Mouse (Mus musculus): ENCODE results near the gene Arhgap15. TPM values are rescaled to one million over a fixed set of nuclear protein-coding genes. Genes with fewer than 3 reads are reported as not detected.

The Arhgap15 gene
- polyA plus RNA-seq, 1 experiment from 2014 or later, result 1.0 TPM

DNA sequence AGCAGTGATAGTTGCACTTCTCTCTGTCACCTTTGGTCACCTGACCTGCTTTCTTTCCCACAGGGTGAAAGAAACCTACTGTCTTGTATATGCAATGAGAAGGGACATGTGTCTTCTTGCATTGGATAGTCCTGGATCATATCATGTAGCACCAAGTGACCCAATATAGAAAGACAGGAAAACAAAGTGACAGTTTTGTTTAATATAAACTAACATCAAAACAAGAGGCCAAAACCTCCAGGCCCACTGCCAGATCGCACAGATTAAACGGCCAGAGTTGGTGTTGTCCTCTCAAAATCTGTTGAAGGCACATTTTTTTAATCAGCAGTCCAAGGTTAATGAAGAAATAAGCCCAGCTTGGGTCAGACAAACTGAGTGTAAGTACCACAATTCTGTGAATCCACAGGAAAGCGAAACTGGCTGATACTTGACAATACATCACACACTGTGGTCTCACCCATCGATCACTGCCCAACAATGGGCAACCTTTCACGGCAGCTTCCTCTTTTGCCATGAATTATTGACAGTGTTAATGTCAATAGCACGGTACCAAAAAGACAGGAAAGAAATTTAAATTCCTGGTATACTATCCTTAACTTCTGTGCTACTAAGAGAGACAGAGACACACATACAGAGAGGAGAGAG lies 41.5 kb downstream of the Arhgap15 start:
- WGBS, result 78% methylated on average over 6 of the region's 6 CpGs
- Histone ChIP-seq H3K27me3 (replicated peaks; ENCODE audit: control insufficient read depth, insufficient read depth, low read length) (peaks cover 27% of the 10 kb centered on the region), H3K9me3 (replicated peaks; ENCODE audit: control insufficient read depth, low read length) (no peaks in the 10 kb centered on the region), H3K4me2 (ENCODE audit: low read length) (no peak overlapping the region), H3K27ac (ENCODE audit: low read depth, low read length) (no peak overlapping the region), H3K4me1 (ENCODE audit: control insufficient read depth, insufficient read depth, low read length) (0 out of 2 replicates have a peak, but pooled peaks cover 2% of the 10 kb centered on the region), H3K36me3 (ENCODE audit: control insufficient read depth, insufficient read depth, low read length) (no peaks in the 10 kb centered on the region), H3K9ac (ENCODE audit: low read length) (no peak overlapping the region), H3K4me3 (ENCODE audit: low read depth, low read length) (no peak overlapping the region)
- DNase-seq (ENCODE audit: low spot score) (no peak), ATAC-seq (no peak)

DNA sequence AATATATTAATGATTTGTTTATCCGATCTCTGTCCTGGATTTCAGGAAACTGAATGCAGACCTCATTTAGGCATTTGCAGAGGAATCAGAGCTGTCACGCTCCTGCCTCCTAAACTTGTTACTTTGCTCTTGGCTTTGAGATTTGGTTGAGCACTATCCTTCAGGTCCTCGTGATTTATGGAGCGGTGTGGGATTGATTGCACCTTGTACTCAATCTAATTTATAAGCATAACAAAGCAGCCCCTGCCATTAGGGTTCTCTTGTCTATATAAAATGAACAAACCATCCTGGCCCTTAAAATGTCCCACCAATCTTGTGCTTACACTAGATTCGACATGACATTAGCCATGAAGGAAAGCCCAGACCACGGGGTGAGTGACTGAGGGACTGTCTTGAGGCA lies 43.0 kb downstream of the Arhgap15 start:
- H3K9me3 ChIP-seq (replicated peaks; ENCODE audit: control insufficient read depth, low read length), result no peaks in the 10 kb centered on the region
- H3K27me3 ChIP-seq (replicated peaks; ENCODE audit: control insufficient read depth, insufficient read depth, low read length), result peaks cover 27% of the 10 kb centered on the region
- 0 out of 2 replicates have a peak, but pooled peaks cover 2% of the 10 kb centered on the region for H3K4me1 ChIP-seq (ENCODE audit: control insufficient read depth, insufficient read depth, low read length)
- DNase-seq (ENCODE audit: low spot score) (no peak), ATAC-seq (no peak)
- no peak overlapping the region for H3K4me3 ChIP-seq (ENCODE audit: low read depth, low read length)
- H3K4me2 ChIP-seq (ENCODE audit: low read length), result no peak overlapping the region
- WGBS, result 86% methylated on average over 6 of the region's 6 CpGs
- H3K27ac ChIP-seq (ENCODE audit: low read depth, low read length), result no peak overlapping the region
- H3K9ac ChIP-seq (ENCODE audit: low read length), result no peak overlapping the region
- H3K36me3 ChIP-seq (ENCODE audit: control insufficient read depth, insufficient read depth, low read length), result no peaks in the 10 kb centered on the region

DNA sequence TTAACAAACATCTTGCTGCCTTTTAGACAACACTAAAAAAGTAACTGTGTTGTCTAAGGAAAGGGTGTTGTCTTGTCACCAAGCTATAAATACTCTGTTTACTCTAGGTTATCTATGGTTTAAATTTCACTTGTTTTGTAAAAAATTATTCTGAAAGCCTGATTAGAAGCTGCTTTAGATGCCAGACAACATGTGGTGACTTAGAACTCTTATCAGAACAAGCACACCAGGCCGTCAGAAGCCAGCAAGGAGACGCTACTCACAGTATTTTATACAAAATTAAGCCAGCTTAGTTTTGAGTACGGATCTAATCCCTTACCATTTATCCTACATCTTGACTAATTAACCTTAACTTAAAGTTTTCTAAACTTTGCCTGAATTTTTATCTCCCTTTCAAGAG lies 44.5 kb downstream of the Arhgap15 start:
- Histone ChIP-seq H3K27me3 (replicated peaks; ENCODE audit: control insufficient read depth, insufficient read depth, low read length) (peaks cover 24% of the 10 kb centered on the region), H3K9me3 (replicated peaks; ENCODE audit: control insufficient read depth, low read length) (no peaks in the 10 kb centered on the region), H3K4me3 (ENCODE audit: low read depth, low read length) (no peak overlapping the region), H3K4me2 (ENCODE audit: low read length) (no peak overlapping the region), H3K27ac (ENCODE audit: low read depth, low read length) (no peak overlapping the region), H3K4me1 (ENCODE audit: control insufficient read depth, insufficient read depth, low read length) (no peaks in the 10 kb centered on the region), H3K9ac (ENCODE audit: low read length) (no peak overlapping the region), H3K36me3 (ENCODE audit: control insufficient read depth, insufficient read depth, low read length) (no peaks in the 10 kb centered on the region)
- WGBS, result 61% methylated on average over 3 of the region's 3 CpGs
- no peak for ATAC-seq
- no peak for DNase-seq (ENCODE audit: low spot score)

DNA sequence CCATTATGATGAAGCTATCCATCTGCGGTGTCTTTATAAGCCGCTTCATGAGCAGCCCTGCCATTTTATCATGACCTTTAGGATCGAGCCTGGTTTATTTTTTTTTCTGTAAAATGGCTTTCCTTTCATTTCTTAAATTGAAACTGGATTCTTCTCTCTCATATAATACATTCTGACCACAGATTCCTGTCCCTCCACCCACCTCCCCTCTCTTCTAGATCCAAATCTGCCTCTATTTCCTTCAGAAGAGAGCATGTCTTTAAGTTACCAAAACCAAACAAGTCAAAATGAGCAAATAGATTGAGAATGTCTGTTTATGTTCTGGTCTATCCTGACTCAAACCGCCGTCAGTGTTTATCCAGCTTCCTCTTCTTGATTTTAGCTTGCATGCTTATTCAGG lies 46.1 kb downstream of the Arhgap15 start:
- DNase-seq (ENCODE audit: low spot score) (no peak), ATAC-seq (no peak)
- Histone ChIP-seq H3K9me3 (replicated peaks; ENCODE audit: control insufficient read depth, low read length) (no peaks in the 10 kb centered on the region), H3K4me1 (ENCODE audit: control insufficient read depth, insufficient read depth, low read length) (no peaks in the 10 kb centered on the region), H3K9ac (ENCODE audit: low read length) (no peak overlapping the region), H3K27me3 (replicated peaks; ENCODE audit: control insufficient read depth, insufficient read depth, low read length) (peaks cover 19% of the 10 kb centered on the region), H3K27ac (ENCODE audit: low read depth, low read length) (no peak overlapping the region), H3K36me3 (ENCODE audit: control insufficient read depth, insufficient read depth, low read length) (no peaks in the 10 kb centered on the region), H3K4me3 (ENCODE audit: low read depth, low read length) (no peak overlapping the region), H3K4me2 (ENCODE audit: low read length) (no peak overlapping the region)
- WGBS, result 96% methylated on average over 5 of the region's 5 CpGs

DNA sequence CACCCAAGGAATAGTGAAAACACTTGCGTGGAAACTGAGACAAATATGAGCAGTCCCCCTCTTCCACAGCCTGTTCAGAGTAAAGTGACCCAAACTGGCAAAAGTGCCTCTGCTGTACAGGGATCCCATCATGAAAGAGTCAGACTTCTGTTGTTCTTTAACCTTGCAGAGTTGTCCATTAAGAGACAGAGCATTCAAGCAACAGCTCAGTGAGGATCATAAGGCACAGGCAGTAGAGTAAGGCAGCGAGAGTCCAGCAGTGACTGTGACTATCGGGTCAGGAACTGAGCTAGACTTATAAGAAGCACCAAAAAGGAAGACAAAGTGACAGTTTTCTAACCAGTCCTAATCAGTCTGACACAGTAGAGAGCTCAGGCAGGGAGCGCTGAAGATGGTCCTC lies 47.8 kb downstream of the Arhgap15 start:
- Histone ChIP-seq H3K4me2 (ENCODE audit: low read length) (no peak overlapping the region), H3K27ac (ENCODE audit: low read depth, low read length) (no peak overlapping the region), H3K27me3 (replicated peaks; ENCODE audit: control insufficient read depth, insufficient read depth, low read length) (peaks cover 12% of the 10 kb centered on the region), H3K36me3 (ENCODE audit: control insufficient read depth, insufficient read depth, low read length) (no peaks in the 10 kb centered on the region), H3K9me3 (replicated peaks; ENCODE audit: control insufficient read depth, low read length) (no peaks in the 10 kb centered on the region), H3K4me3 (ENCODE audit: low read depth, low read length) (no peak overlapping the region), H3K9ac (ENCODE audit: low read length) (no peak overlapping the region), H3K4me1 (ENCODE audit: control insufficient read depth, insufficient read depth, low read length) (no peaks in the 10 kb centered on the region)
- DNase-seq (ENCODE audit: low spot score) (no peak), ATAC-seq (no peak)
- WGBS, result 94% methylated on average over 4 of the region's 4 CpGs

DNA sequence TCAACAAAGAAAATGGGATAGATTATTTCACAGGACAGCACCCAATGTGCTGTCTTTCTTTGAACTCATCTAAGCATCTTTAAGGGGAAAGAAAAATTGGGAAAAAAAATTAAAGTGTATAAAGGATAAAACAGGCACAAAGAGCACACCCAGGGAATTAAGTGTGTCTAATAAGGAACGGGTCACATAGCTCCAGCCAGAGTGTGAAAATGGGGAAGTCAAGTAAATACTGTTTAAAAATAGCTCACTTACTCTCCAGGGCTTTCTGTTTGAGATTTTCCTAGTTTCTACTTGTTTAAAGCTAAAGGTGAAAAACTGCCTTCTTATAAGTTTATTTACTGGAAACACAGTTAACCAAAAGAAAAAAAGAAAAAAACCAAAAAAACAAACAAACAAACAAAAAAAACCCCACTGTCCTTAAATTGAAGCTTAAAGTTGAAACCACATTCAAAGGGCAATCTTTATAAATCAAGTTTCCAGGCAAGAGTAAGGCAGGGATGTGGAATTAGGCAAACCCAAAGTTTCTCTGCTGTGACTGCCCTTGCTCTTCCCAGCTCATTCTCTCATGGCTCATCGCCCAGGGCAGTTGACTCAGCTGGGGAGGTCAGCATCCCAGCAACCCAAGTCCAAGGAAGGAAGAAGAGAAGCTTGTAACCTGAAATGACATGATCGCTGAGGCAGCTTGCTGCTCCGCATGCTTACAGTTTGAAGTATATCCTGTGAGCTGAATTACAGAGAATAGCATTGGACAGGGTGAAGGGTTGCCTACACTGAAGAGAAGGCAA lies 57.5 kb downstream of the Arhgap15 start:
- no peaks in the 10 kb centered on the region for H3K36me3 ChIP-seq (ENCODE audit: control insufficient read depth, insufficient read depth, low read length)
- H3K9ac ChIP-seq (ENCODE audit: low read length), result no peak overlapping the region
- H3K4me1 ChIP-seq (ENCODE audit: control insufficient read depth, insufficient read depth, low read length), result no peaks in the 10 kb centered on the region
- no peak for DNase-seq (ENCODE audit: low spot score)
- H3K4me2 ChIP-seq (ENCODE audit: low read length), result no peak overlapping the region
- no peaks in the 10 kb centered on the region for H3K9me3 ChIP-seq (replicated peaks; ENCODE audit: control insufficient read depth, low read length)
- 82% methylated on average over 4 of the region's 4 CpGs for WGBS
- no peak overlapping the region for H3K4me3 ChIP-seq (ENCODE audit: low read depth, low read length)
- no peaks in the 10 kb centered on the region for H3K27me3 ChIP-seq (replicated peaks; ENCODE audit: control insufficient read depth, insufficient read depth, low read length)
- ATAC-seq, result no peak
- H3K27ac ChIP-seq (ENCODE audit: low read depth, low read length), result no peak overlapping the region

DNA sequence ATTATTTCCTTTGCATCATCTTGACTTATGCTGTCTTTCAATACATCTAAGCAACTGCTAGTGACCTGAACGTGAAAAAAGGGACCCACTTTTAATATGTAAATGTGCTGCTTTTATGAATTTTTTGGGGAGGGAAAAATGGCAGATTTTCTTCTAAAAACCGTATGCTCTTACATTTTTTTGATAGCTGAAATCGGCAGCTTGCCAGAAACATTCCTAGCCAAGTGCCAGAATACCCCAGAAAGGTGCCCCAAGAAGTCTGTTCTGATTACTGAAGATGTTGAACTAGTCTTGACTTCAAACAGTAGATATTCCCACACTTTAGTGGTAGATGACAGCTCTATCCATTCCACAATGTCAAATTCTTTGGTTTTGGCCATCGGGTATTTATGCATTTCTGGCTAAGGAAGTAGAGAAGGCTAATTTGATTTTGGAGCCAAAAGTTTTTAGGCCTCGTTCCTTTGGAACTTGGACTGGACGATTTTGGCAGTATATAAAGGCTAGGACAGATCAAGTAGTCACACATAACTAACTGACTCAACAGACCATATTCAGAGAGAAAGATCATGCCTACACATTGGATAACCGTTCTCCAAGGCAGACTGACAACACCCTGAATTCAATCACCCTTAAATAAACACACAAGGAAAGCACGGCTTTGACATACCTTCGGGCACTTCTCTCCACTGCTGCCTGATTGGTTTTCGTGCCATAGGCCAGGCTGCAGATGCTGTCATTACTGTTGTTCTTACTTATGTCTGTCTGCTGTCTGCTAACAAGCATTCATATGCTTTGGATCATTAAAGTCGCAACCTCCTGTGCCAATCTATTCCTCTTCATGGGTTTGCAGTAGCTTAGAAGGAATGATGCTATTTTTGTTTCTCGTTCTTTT lies 67.5 kb downstream of the Arhgap15 start:
- peak; percentile 59 for DNase-seq (ENCODE audit: low spot score)
- Histone ChIP-seq H3K4me2 (ENCODE audit: low read length) (no peak overlapping the region), H3K27me3 (replicated peaks; ENCODE audit: control insufficient read depth, insufficient read depth, low read length) (no peaks in the 10 kb centered on the region), H3K9me3 (replicated peaks; ENCODE audit: control insufficient read depth, low read length) (no peaks in the 10 kb centered on the region), H3K4me3 (ENCODE audit: low read depth, low read length) (no peak overlapping the region), H3K4me1 (ENCODE audit: control insufficient read depth, insufficient read depth, low read length) (0 out of 2 replicates have a peak, but pooled peaks cover 2% of the 10 kb centered on the region), H3K36me3 (ENCODE audit: control insufficient read depth, insufficient read depth, low read length) (no peaks in the 10 kb centered on the region), H3K9ac (ENCODE audit: low read length) (no peak overlapping the region), H3K27ac (ENCODE audit: low read depth, low read length) (peak overlapping the region; percentile 80)
- ATAC-seq, result peak; percentile 51
- WGBS, result 72% methylated on average over 12 of the region's 12 CpGs

DNA sequence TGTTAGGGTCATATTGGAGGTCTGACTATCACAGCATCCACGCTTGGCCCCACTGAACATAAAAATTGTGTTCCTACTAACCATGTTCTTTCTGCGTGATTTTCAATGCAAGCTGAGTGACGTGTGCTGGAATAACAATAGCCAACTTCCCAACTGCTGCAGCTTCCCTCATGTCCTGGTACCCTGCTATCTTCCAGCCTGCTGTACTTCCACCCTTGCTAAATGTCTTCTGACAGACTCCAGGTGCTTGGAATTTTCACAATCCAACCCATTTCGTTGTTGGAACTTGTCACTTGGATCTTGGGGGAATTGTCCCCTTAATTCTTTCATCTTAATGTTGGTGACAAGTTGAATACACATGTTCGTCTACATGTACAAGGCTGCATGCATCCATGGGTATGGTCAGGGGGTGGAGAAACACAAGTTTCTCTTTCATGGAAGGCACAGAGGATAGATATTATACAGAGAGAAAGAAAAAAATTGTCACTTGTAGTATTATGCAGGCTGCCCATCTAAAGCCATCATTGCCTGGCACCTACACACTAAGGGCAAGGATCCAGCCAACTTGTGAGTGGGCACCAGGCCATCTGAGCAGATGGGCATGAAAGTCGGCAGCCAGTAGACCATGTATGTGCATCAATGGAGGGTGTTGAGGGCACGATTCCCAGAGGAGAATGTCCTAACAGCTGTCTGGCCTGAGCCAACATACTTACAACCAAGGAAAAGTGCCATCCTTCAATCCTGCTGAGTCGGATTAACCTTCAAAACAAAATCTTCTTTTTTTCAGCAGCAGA lies 68.4 kb downstream of the Arhgap15 start:
- Histone ChIP-seq H3K36me3 (ENCODE audit: control insufficient read depth, insufficient read depth, low read length) (no peaks in the 10 kb centered on the region), H3K4me1 (ENCODE audit: control insufficient read depth, insufficient read depth, low read length) (0 out of 2 replicates have a peak, but pooled peaks cover 2% of the 10 kb centered on the region), H3K9ac (ENCODE audit: low read length) (no peak overlapping the region), H3K4me3 (ENCODE audit: low read depth, low read length) (no peak overlapping the region), H3K27ac (ENCODE audit: low read depth, low read length) (peak overlapping the region; percentile 80), H3K9me3 (replicated peaks; ENCODE audit: control insufficient read depth, low read length) (no peaks in the 10 kb centered on the region), H3K4me2 (ENCODE audit: low read length) (no peak overlapping the region), H3K27me3 (replicated peaks; ENCODE audit: control insufficient read depth, insufficient read depth, low read length) (no peaks in the 10 kb centered on the region)
- WGBS, result 59% methylated on average over 8 of the region's 8 CpGs
- ATAC-seq (peak; percentile 86), DNase-seq (ENCODE audit: low spot score) (peak; percentile 78)

All from forebrain, embryonic 14.5 days (tissue).